Mouse (Mus musculus) lung, embryonic 14.5 days (tissue): Measurements from ENCODE around the gene Tenm4. TPM values are rescaled to one million over a fixed set of nuclear protein-coding genes. Genes with fewer than 3 reads are reported as not detected.

ENCODE experiments used
- ATAC-seq: fragments of 200-750 bp; cut with Nextera tagmentation; 2 replicates; pipeline ENCODE4 v1.8.0; 2017; ENCODE audit warnings: mild to moderate bottlenecking, moderate TSS enrichment, moderate library complexity; ENCODE audit not compliant: insufficient read depth
- DNase-seq: peaks from one replicate; pipeline ENCODE4 v3.0.0-alpha.2; 2015
- H3K27ac ChIP-seq: fragments of 300-500 bp; sonication (generic); 2 replicates; pipeline ENCODE4 v1.5.1; 2014; ENCODE audit warnings: low read depth, mild to moderate bottlenecking, moderate library complexity
- H3K27me3 ChIP-seq: fragments of 300-500 bp; sonication (generic); 2 replicates; pipeline ENCODE4 v1.6.1; 2014; ENCODE audit warnings: low read length, control low read depth; ENCODE audit not compliant: insufficient read depth
- H3K36me3 ChIP-seq: fragments of 300-500 bp; sonication (generic); 2 replicates; pipeline ENCODE4 v1.6.1; 2014; ENCODE audit warnings: control low read depth; ENCODE audit not compliant: insufficient read depth
- H3K4me1 ChIP-seq: fragments of 300-500 bp; sonication (generic); 2 replicates; pipeline ENCODE4 v1.6.1; 2014; ENCODE audit warnings: antibody characterized with exemption, control low read depth; ENCODE audit not compliant: insufficient read depth
- H3K4me2 ChIP-seq: fragments of 300-500 bp; sonication (generic); 2 replicates; pipeline ENCODE4 v1.6.1; 2014; ENCODE audit warnings: mild to moderate bottlenecking
- H3K4me3 ChIP-seq: fragments of 300-500 bp; sonication (generic); 2 replicates; pipeline ENCODE4 v1.5.1; 2014; ENCODE audit warnings: low read depth, low read length
- H3K9ac ChIP-seq: fragments of 300-500 bp; sonication (generic); 2 replicates; pipeline ENCODE4 v1.6.1; 2014
- H3K9me3 ChIP-seq: fragments of 300-500 bp; sonication (generic); 2 replicates; pipeline ENCODE4 v1.6.1; 2016; ENCODE audit warnings: low read depth, low read length, control low read depth
- CTCF ChIP-seq: IDR thresholded peaks from 2 replicates; pipeline ENCODE4 v1.5.1; 2016; ENCODE audit warnings: antibody characterized with exemption, low read depth
- WGBS: fragments of 180-500 bp; shearing (Covaris S2); extraction: QIAGEN DNeasy Blood & Tissue Kit; methylation state at CpG from one replicate; pipeline ENCODE4 v1.1.7; 2014; 5-methylcytosine and 5-hydroxymethylcytosine counted together
- polyA plus RNA-seq: library from polyadenylated mRNA; unstranded; fragments of >200 nt; fragmentation: Nextera tagmentation; extraction: Ambion mirVana; gene quantifications from 2 replicates; pipeline ENCODE4 v1.2.1, GENCODE M21; 2014

Gene Tenm4
- polyA plus RNA-seq, 1 experiment from 2014 or later = 24.9 TPM

DNA sequence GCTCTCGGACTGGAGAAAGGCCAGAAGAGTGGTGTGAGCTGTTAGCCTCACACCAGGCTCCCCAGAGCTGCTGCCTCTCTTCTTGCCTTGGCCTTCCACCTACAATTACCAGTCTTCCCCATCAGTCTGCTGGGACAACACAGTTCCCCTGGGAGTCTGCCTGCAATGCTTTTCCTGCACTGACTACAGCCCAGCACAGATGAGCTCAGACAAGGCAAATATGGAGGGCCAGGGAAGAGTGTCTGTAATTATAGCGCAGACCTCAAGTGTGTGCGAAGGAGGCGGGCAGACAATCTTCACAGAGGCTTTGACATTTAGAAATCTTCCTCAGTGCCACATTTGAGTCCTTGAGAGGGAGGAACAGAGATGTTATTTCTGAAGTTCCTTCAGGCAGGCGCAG, 509.4 kb downstream of the Tenm4 start:
- DNase-seq = no peak
- H3K27ac ChIP-seq = no peak overlapping the region

DNA sequence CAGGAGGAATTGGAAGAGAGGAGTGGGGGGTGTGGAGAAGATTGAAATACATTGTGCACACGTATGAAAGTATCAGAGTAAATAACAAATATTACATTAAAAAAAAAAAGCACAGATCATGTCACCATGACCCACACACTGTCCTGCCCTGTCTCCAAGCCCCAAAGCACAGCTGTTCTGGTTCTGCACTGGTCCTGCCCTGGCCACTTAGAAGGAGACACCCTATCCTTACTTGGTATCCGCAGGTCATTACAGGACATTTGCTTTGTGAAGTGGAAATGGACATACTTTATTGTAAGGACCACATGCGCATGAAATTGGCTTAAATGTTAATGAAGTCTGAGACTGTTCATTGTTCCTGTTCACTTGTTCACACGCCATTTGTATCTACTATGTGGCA, 510.8 kb downstream of the Tenm4 start:
- peaks cover under 1% of the 10 kb centered on the region; the same call in 1 of the 2 replicates for H3K4me1 ChIP-seq
- WGBS = 90% methylated on average over 4 of the region's 4 CpGs
- no peaks in the 10 kb centered on the region for H3K27me3 ChIP-seq
- no peak for TF ChIP-seq CTCF
- no peak overlapping the region for H3K4me2 ChIP-seq
- H3K27ac ChIP-seq = no peak overlapping the region
- no peak overlapping the region for H3K9ac ChIP-seq
- ATAC-seq (no peak), DNase-seq (no peak)
- no peak overlapping the region for H3K4me3 ChIP-seq
- no peaks in the 10 kb centered on the region for H3K36me3 ChIP-seq
- H3K9me3 ChIP-seq = no peaks in the 10 kb centered on the region

More for the DNA sequence above, 509.4 kb downstream of the Tenm4 start:
- 90% methylated on average over 5 of the region's 5 CpGs for WGBS
- H3K27me3 ChIP-seq = no peaks in the 10 kb centered on the region
- peaks cover 6% of the 10 kb centered on the region; the same call in 1 of the 2 replicates for H3K4me1 ChIP-seq
- no peak for TF ChIP-seq CTCF
- no peaks in the 10 kb centered on the region for H3K36me3 ChIP-seq
- H3K4me2 ChIP-seq = no peak overlapping the region
- no peaks in the 10 kb centered on the region for H3K9me3 ChIP-seq
- H3K9ac ChIP-seq = no peak overlapping the region
- no peak for ATAC-seq
- H3K4me3 ChIP-seq = no peak overlapping the region

DNA sequence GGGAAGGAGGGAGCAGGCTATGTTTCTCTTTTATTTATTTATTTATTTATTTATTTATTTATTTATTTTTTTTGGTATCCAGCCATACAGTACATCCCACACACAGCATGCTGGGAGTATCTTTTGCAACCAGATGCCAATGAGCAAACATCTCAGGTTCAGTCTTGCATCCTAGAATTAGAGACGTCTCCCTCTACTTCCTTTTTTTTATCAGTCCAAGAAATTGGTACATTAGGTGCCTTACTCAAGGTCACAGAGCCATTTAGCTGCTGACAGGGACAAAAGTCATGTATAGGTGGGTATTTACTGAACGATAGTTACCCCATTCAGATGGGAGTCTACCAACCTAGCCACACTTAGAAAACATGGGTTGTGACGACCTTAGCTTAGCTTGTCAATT, 517.1 kb downstream of the Tenm4 start:
- WGBS = 84% methylated on average over 3 of the region's 3 CpGs
- no peak overlapping the region for H3K4me2 ChIP-seq
- H3K9ac ChIP-seq = no peak overlapping the region
- TF ChIP-seq CTCF = no peak
- H3K4me1 ChIP-seq = no peaks in the 10 kb centered on the region
- H3K9me3 ChIP-seq = no peaks in the 10 kb centered on the region
- H3K27me3 ChIP-seq = no peaks in the 10 kb centered on the region
- no peak for ATAC-seq
- no peak for DNase-seq
- no peak overlapping the region for H3K27ac ChIP-seq
- no peaks in the 10 kb centered on the region for H3K36me3 ChIP-seq
- no peak overlapping the region for H3K4me3 ChIP-seq

DNA sequence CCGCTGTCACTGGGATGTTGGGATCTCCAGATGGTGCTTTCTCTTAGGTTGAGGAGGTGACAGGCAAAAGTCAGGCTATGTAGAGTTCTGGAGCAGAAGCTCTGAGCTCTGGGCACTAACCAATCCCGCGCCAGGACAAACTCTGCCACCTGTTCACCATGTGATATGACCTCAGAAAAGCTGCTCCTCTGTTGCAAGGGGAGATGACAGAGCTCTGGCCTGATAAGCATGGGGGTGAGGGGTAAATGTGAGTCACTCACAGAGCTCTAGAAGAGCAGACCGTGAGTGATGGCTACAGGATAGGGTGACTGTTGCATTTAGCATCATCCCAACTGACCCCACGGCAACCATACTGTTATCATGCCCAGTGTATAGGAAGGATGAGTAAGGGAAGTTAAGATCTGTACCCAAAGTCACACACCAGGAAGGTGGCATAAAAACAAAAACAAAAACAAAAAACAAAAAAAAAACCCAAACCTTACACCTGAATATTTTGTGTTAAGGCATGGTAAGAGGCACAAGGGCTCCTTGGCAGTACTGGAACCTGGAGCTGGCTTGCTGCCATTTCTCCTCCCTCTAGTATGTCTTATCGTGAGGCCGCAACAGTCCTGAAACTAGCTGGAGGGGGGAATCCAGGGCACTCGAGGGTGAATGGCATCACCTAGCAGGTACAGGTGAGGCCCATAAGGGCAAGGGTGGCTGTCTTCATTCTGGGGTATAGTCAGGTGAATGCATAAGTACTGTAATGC, 530.2 kb downstream of the Tenm4 start:
- Histone ChIP-seq H3K27me3 (no peaks in the 10 kb centered on the region), H3K36me3 (no peaks in the 10 kb centered on the region), H3K4me2 (no peak overlapping the region), H3K9ac (no peak overlapping the region), H3K9me3 (no peaks in the 10 kb centered on the region), H3K4me1 (no peaks in the 10 kb centered on the region), H3K27ac (no peak overlapping the region), H3K4me3 (no peak overlapping the region)
- 78% methylated on average over 8 of the region's 8 CpGs for WGBS
- no peak for TF ChIP-seq CTCF
- DNase-seq = peak; percentile 22
- ATAC-seq = no peak

DNA sequence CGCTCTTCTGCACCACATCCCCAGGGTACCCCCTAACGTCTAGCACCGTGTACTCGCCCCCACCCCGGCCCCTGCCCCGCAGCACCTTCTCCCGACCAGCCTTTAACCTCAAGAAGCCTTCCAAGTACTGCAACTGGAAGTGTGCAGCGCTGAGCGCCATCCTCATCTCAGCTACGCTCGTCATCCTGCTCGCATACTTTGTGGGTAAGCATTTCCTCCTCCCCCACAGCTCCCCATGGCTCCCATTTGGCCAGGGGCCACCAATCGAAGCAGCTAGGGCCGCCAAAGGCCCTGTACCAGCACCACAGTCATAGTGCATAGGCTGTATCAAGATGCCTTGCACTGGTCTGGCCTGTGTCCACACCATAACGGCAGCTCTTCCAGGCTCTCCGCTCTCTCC, 532.9 kb downstream of the Tenm4 start:
- TF ChIP-seq CTCF = no peak

DNA sequence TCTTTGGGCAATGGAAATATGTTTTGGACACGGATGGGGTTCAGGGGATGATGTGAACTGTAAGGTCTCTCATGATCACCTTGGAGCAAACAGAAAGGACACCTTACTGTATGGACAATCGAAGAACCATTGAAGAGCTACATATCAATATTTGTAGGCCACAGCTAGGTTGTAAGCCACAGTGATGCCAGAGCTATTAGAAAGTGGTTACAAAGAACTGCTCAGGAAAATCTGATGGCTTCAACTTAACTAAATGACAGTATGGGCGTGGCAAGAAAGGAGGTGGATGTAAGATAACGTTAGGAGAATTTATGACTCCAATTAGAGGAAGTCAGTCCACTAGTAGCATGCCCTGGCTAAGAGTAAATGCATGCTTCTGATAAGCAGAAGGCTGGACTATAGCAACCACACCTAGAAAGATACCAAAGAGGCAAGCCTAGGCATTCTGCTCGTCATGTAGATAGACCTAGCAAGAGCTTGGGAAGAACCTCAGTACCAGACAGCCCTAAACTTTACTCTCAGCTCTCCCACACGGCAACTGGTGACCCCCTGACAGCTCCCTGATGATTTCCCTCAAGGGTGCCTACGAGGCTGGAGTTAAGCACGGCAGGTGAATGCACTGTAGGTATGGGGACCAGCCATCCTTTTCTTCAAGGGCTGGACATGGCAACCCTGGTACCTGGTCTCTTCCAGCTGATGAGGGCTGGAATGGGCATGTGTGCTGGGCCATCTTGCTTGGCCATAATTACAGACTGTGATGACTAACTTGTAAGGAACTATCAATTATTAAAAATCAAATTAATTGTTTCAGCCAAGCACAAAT, 534.5 kb downstream of the Tenm4 start:
- WGBS = 82% methylated on average over 8 of the region's 8 CpGs
- Histone ChIP-seq H3K27me3 (no peaks in the 10 kb centered on the region), H3K4me2 (no peak overlapping the region), H3K9ac (no peak overlapping the region), H3K27ac (no peak overlapping the region), H3K9me3 (no peaks in the 10 kb centered on the region), H3K4me1 (no peaks in the 10 kb centered on the region), H3K36me3 (no peaks in the 10 kb centered on the region), H3K4me3 (no peak overlapping the region)
- TF ChIP-seq CTCF = no peak
- DNase-seq (no peak), ATAC-seq (no peak)

More for the DNA sequence above, 532.9 kb downstream of the Tenm4 start:
- Histone ChIP-seq H3K9me3 (no peaks in the 10 kb centered on the region), H3K36me3 (no peaks in the 10 kb centered on the region), H3K27me3 (no peaks in the 10 kb centered on the region), H3K4me2 (no peak overlapping the region), H3K27ac (no peak overlapping the region), H3K9ac (no peak overlapping the region), H3K4me1 (no peaks in the 10 kb centered on the region), H3K4me3 (no peak overlapping the region)
- ATAC-seq = peak; percentile 54; the same call in 1 of the 2 replicates
- DNase-seq = no peak
- 69% methylated on average over 16 of the region's 16 CpGs for WGBS

DNA sequence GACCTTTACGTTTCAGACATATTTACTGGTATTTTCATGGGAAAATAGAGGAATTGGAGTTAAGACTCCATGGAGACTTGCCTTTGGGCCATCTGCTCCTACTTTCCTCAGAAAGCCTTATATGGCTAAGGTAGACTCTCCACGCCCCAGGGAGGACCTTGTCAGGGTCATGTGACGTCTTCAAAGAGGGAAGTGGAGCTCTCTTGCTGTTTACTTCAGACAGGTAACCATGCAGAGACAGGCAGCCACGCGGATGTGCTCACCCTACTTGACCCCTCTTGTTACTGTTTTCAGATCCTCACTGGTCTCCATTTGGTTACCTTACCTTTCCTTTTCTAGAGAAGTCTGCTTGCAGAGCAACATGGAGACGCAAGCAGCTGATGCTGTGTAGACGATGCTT, 535.5 kb downstream of the Tenm4 start:
- Histone ChIP-seq H3K9ac (no peak overlapping the region), H3K9me3 (no peaks in the 10 kb centered on the region), H3K27me3 (no peaks in the 10 kb centered on the region), H3K36me3 (no peaks in the 10 kb centered on the region), H3K4me1 (no peaks in the 10 kb centered on the region), H3K27ac (no peak overlapping the region), H3K4me2 (no peak overlapping the region), H3K4me3 (no peak overlapping the region)
- WGBS = 73% methylated on average over 7 of the region's 7 CpGs
- DNase-seq = no peak
- no peak for ATAC-seq
- no peak for TF ChIP-seq CTCF
